Mouse (Mus musculus) liver, adult 2 months (tissue): Measurements from ENCODE around the gene Manba.

ENCODE experiments used
- CTCF ChIP-seq: fragments of 200-500 bp; IDR thresholded peaks from 2 replicates; pipeline ENCODE4 v1.5.1; 2011; ENCODE audit warnings: low read depth, low read length, control low read depth
- POLR2A ChIP-seq: fragments of 200-500 bp; IDR thresholded peaks from 2 replicates; pipeline ENCODE4 v1.6.1; 2011; ENCODE audit warnings: low read length, control low read depth; ENCODE audit not compliant: insufficient read depth; ENCODE audit errors: extremely low read depth

- TF ChIP-seq POLR2A = peak; percentile 43; the same call in 1 of the 2 replicates
- no peak for TF ChIP-seq CTCF
These were observed 47.5 kb upstream of the Manba start, which contains the start of gene Ube2d3 for GRCm38 (mm10) chr3:135437758-135438495.
